Mouse (Mus musculus) brown adipose tissue, adult 24 weeks (tissue): ENCODE measurements around the gene Ntrk1. TPM values are rescaled to one million over a fixed set of nuclear protein-coding genes. Genes with fewer than 3 reads are reported as not detected.

Experiments
- polyA plus RNA-seq: library from polyadenylated mRNA; stranded (reverse); fragments of >200 nt; gene quantifications from 2 replicates; pipeline ENCODE4 v1.2.4, GENCODE M21; 2012; ENCODE audit not compliant: missing spikeins, insufficient read depth, insufficient read length

Ntrk1 gene
- polyA plus RNA-seq, 1 experiment, result not detected

Other genes starting within 250 kb of the Ntrk1 start
- 18.3 and 18.7 TPM in 2 replicates for gene Arhgef11, start 177.6 kb downstream of the Ntrk1 start, polyA plus RNA-seq
- gene Lrrc71, start 46.5 kb downstream of the Ntrk1 start, polyA plus RNA-seq, result 0.38 TPM in 1 of 2 replicates, not detected in the other
- not detected in 2 replicates for gene Insrr, start 1.8 kb upstream of the Ntrk1 start, polyA plus RNA-seq
- gene Pear1, start 29.1 kb upstream of the Ntrk1 start, polyA plus RNA-seq, result 2.7 and 4.0 TPM in 2 replicates
- gene Sh2d2a, start 51.6 kb upstream of the Ntrk1 start, polyA plus RNA-seq, result not detected in 2 replicates
- gene Prcc, start 90.4 kb upstream of the Ntrk1 start, polyA plus RNA-seq, result 25.6 and 28.7 TPM in 2 replicates
- 178 and 215 TPM in 2 replicates for gene Hdgf, start 111.2 kb upstream of the Ntrk1 start, polyA plus RNA-seq
- 158 and 172 TPM in 2 replicates for gene Mrpl24, start 124.3 kb upstream of the Ntrk1 start, polyA plus RNA-seq
- gene Isg20l2, start 135.2 kb upstream of the Ntrk1 start, polyA plus RNA-seq, result 6.7 and 7.9 TPM in 2 replicates
- gene Rrnad1, start 135.6 kb upstream of the Ntrk1 start, polyA plus RNA-seq, result 4.5 and 6.7 TPM in 2 replicates
- gene Crabp2, start 153.5 kb upstream of the Ntrk1 start, polyA plus RNA-seq, result not detected in 2 replicates
- gene Nes, start 175.9 kb upstream of the Ntrk1 start, polyA plus RNA-seq, result 7.6 and 8.4 TPM in 2 replicates
- not detected in 2 replicates for gene Bcan, start 205.1 kb upstream of the Ntrk1 start, polyA plus RNA-seq
- gene Hapln2, start 232.4 kb upstream of the Ntrk1 start, polyA plus RNA-seq, result not detected in 2 replicates
- gene Gpatch4, start 247.9 kb upstream of the Ntrk1 start, polyA plus RNA-seq, result 11.0 and 13.9 TPM in 2 replicates